Mouse (Mus musculus): ENCODE data around the gene Lrrc28. TPM values are rescaled to one million over a fixed set of nuclear protein-coding genes. Genes with fewer than 3 reads are reported as not detected.
"Not testable (repeated sequence)": the region's sequence is repeated elsewhere in the genome, so short reads cannot be mapped to it uniquely, and the experiment has no call there.

Lrrc28 gene
- polyA plus RNA-seq, 1 experiment from 2014 or later, result 28.5 TPM

DNA sequence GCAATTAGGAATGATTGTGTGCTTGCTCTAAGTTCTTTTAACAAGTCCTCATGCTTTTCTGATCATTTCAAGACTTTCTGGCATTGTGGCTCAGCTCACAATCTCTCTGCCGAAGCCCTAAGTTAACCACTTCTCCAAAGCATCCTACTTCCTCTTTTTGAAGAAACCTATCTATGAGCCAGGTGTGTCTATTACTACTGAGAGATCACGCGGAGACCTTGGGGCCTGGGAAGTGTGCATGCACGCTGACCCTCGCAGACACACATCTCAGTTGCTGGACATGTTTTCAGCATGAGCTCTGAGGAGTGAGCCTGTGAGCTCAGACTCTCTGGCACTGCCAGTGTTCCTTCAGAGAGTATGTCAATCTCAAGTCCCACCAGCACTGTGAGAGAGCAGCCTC lies 98.8 kb downstream of the Lrrc28 start:
- Histone ChIP-seq H3K36me3 (replicated peaks) (no peaks in the 10 kb centered on the region), H3K27ac (no peak overlapping the region), H3K9ac (no peak overlapping the region), H3K4me3 (no peak overlapping the region), H3K4me2 (no peak overlapping the region), H3K27me3 (replicated peaks) (no peaks in the 10 kb centered on the region), H3K9me3 (no peaks in the 10 kb centered on the region), H3K4me1 (0 out of 2 replicates have a peak, but pooled peaks cover 7% of the 10 kb centered on the region)
- ATAC-seq (replicated peaks), result no peak
- WGBS, result 90% methylated on average over 5 of the region's 5 CpGs

DNA sequence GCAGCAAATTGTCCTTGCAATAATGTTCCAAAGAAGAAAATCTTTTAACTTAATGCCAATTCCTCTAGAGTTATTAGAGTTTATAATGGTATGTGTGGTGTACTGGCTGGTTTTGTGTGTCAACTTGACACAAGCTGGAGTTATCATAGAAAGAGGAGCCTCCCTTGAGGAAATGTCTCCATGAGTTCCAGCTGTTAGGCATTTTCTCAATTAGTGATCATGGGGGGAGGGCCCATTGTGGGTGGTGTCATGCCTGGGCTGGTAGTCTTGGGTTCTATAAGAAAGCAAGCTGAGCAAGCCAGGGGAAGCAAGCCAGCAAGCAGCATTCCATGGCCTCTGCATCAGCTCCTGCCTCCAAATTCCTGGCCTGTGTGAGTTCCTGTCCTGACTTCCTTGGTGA lies 100.5 kb downstream of the Lrrc28 start:
- H3K4me1 ChIP-seq, result 0 out of 2 replicates have a peak, but pooled peaks cover 7% of the 10 kb centered on the region
- H3K27me3 ChIP-seq (replicated peaks), result no peaks in the 10 kb centered on the region
- no peaks in the 10 kb centered on the region for H3K36me3 ChIP-seq (replicated peaks)
- no peaks in the 10 kb centered on the region for H3K9me3 ChIP-seq
- H3K4me2 ChIP-seq, result no peak overlapping the region
- no peak overlapping the region for H3K4me3 ChIP-seq
- H3K27ac ChIP-seq, result no peak overlapping the region
- no peak for ATAC-seq (replicated peaks)
- H3K9ac ChIP-seq, result no peak overlapping the region

GRCm38 (mm10) chr7:67543641-67544040 lies 101.4 kb downstream of the Lrrc28 start:
- Histone ChIP-seq H3K27me3 (replicated peaks) (no peaks in the 10 kb centered on the region), H3K27ac (no peak overlapping the region), H3K4me2 (no peak overlapping the region), H3K9ac (no peak overlapping the region), H3K36me3 (replicated peaks) (no peaks in the 10 kb centered on the region), H3K4me1 (0 out of 2 replicates have a peak, but pooled peaks cover under 1% of the 10 kb centered on the region), H3K4me3 (no peak overlapping the region), H3K9me3 (no peaks in the 10 kb centered on the region)
- no peak for ATAC-seq (replicated peaks)
- 61% methylated on average over 6 of the region's 6 CpGs for WGBS

DNA sequence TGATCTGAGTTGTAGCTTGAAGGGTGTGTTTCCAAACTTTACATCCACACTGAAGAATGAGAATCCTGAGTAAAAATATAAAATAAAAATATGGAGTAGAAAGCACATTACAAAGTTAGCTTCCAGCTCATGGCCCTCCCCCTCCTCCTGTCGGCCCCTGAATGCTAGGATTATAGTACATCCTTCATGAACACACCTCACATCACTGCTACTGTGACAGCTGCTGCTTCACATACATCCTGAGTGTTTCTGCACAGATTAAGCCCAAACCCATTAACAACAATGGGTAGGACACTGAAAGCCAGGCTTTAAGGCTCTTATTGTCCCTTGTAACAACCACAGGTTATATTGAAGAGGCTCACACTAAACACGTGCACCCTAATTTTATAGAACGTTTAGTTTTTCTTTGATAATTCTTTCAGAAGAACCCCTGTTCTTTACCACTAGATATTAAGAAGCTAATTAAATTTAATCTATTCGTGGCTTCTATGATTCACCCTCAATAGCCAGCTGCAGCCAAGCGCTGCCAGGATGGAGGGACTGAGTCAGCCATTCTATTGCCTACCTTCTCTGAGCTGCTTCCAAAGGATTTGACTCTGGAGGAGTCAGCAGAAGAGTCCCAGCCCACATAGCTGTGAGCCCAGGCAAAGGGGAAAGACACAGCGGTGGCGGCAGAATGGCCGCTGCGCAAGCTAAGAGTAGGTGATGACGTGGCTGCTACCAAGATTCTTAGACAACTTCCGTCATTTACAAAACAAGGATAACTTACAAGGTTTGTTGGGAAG lies 108.3 kb downstream of the Lrrc28 start:
- H3K36me3 ChIP-seq (replicated peaks), result no peaks in the 10 kb centered on the region
- no peak overlapping the region for H3K27ac ChIP-seq
- ATAC-seq (replicated peaks), result no peak
- no peaks in the 10 kb centered on the region for H3K9me3 ChIP-seq
- WGBS, result 79% methylated on average over 11 of the region's 11 CpGs
- H3K4me3 ChIP-seq, result no peak overlapping the region
- no peak overlapping the region for H3K4me2 ChIP-seq
- H3K4me1 ChIP-seq, result no peaks in the 10 kb centered on the region
- no peak overlapping the region for H3K9ac ChIP-seq
- H3K27me3 ChIP-seq (replicated peaks), result no peaks in the 10 kb centered on the region

DNA sequence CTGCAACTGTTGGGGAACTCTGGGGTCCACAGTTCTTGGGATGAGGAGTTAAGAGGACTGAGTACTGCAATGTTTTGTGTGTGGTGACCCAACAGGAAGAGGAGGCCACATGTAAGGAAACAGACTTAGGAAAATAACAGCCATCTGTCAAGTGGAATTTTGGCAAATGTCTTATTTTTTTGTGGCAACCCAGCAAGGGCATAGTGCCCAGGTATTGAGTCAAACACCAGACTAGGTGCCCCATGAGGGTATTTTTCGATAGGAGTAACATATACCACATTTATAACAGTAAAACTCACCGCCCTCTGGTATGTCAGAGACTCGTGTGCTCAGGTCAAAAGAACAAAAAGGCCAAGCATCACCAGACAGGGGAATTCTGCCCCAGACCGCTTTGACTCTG lies 109.1 kb downstream of the Lrrc28 start:
- WGBS, result 83% methylated on average over 4 of the region's 4 CpGs
- Histone ChIP-seq H3K27ac (no peak overlapping the region), H3K4me1 (no peaks in the 10 kb centered on the region), H3K4me3 (no peak overlapping the region), H3K36me3 (replicated peaks) (no peaks in the 10 kb centered on the region), H3K4me2 (no peak overlapping the region), H3K9ac (no peak overlapping the region), H3K27me3 (replicated peaks) (no peaks in the 10 kb centered on the region), H3K9me3 (no peaks in the 10 kb centered on the region)
- no peak for ATAC-seq (replicated peaks)

- Histone ChIP-seq H3K9ac (no peak overlapping the region), H3K36me3 (replicated peaks) (no peaks in the 10 kb centered on the region), H3K9me3 (no peaks in the 10 kb centered on the region), H3K27me3 (replicated peaks) (no peaks in the 10 kb centered on the region), H3K4me3 (no peak overlapping the region), H3K27ac (no peak overlapping the region), H3K4me1 (peaks cover 6% of the 10 kb centered on the region), H3K4me2 (no peak overlapping the region)
- no peak for ATAC-seq (replicated peaks)
- WGBS, result 46% methylated on average over 2 of the region's 2 CpGs
These were observed 114.1 kb downstream of the Lrrc28 start for GRCm38 (mm10) chr7:67530981-67531380.

DNA sequence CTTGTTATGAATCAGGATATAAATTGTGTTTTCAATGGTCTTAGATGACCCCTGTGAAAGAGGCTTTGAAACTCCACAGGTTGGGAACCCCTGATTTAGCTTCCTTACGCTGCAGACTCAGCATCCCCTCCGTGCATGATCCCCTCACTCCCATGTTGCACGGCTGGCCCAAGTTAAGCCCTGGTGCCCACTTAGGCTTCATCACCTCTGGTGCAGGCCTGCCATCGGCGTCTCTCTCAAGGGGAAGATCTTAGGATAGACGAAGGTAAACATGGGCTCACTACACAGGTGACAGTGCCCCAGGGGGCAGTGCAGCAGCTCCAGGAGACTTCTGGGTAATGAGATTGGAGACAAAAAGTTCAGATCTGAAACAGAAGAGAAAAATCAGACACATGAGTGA lies 115.7 kb downstream of the Lrrc28 start:
- Histone ChIP-seq H3K9ac (no peak overlapping the region), H3K36me3 (replicated peaks) (no peaks in the 10 kb centered on the region), H3K4me3 (no peak overlapping the region), H3K27ac (no peak overlapping the region), H3K4me1 (peaks cover 6% of the 10 kb centered on the region), H3K4me2 (no peak overlapping the region), H3K9me3 (no peaks in the 10 kb centered on the region), H3K27me3 (replicated peaks) (no peaks in the 10 kb centered on the region)
- 80% methylated on average over 6 of the region's 6 CpGs for WGBS
- no peak for ATAC-seq (replicated peaks)

DNA sequence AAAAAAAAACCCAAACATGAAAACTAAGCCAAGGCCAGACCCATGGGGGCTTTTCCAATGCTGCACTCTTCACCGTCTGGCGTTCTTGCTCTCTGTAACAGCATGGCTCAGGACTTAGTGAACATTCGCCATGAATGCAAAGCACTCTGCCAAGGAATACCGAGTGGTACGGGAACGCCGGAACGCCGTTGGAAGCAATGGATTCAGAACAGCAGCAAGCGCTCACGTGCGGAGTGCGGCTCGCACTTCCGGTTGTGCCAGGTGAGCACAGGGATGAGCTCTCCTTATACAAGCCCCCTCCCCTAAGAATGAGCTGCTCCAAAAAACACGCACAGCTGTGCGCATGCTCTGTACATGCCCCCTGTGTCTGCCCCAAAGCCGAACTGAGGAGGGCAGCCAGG lies 116.2 kb downstream of the Lrrc28 start:
- WGBS, result 85% methylated on average over 18 of the region's 18 CpGs
- H3K27me3 ChIP-seq (replicated peaks), result no peaks in the 10 kb centered on the region
- ATAC-seq (replicated peaks), result no peak
- no peak overlapping the region for H3K9ac ChIP-seq
- H3K4me1 ChIP-seq, result peaks cover 6% of the 10 kb centered on the region
- no peak overlapping the region for H3K4me3 ChIP-seq
- H3K36me3 ChIP-seq (replicated peaks), result no peaks in the 10 kb centered on the region
- H3K9me3 ChIP-seq, result no peaks in the 10 kb centered on the region
- H3K27ac ChIP-seq, result no peak overlapping the region
- H3K4me2 ChIP-seq, result no peak overlapping the region

DNA sequence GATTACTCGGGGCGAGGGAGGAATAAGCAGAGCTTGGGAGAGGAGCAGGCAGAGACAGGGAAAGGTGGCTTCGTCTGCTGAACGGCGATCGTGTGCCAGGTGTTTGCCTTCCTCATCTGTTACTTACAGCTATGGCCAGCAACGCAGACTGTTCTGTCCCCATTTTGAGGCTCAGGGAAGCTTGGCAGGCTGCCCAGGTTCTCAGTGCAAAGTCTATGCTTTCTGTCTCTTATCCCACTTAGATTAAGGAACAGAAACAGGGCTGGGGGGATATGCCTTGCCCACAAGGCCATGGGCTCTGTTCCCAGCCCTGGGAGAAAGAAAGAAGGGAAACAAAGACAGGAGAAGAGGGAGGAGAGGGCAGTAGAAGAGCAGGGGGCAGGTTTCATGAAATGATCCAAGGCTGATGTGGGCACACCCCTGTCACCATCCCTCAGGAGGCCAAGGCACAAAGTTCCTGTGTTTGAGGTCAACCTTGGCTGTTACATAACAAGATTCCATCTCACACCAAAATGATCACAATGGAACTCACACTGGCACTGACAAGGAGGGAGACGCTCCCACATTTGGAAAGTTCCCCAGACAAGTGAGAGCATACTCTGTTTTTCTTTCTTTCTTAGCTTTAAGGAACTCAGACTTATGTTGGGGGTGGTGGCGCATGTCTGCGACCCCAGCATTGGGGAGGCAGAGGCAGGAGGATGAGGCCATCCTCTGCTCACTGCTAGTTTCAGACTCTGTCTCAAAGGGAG lies 116.8 kb downstream of the Lrrc28 start:
- no peak overlapping the region for H3K9ac ChIP-seq
- peaks cover 8% of the 10 kb centered on the region for H3K4me1 ChIP-seq
- no peak overlapping the region for H3K4me3 ChIP-seq
- H3K27ac ChIP-seq, result no peak overlapping the region
- H3K9me3 ChIP-seq, result no peaks in the 10 kb centered on the region
- 69% methylated on average over 10 of the region's 10 CpGs for WGBS
- H3K4me2 ChIP-seq, result no peak overlapping the region
- H3K36me3 ChIP-seq (replicated peaks), result no peaks in the 10 kb centered on the region
- H3K27me3 ChIP-seq (replicated peaks), result no peaks in the 10 kb centered on the region
- ATAC-seq (replicated peaks), result no peak; the same call in 1 of the 2 replicates

DNA sequence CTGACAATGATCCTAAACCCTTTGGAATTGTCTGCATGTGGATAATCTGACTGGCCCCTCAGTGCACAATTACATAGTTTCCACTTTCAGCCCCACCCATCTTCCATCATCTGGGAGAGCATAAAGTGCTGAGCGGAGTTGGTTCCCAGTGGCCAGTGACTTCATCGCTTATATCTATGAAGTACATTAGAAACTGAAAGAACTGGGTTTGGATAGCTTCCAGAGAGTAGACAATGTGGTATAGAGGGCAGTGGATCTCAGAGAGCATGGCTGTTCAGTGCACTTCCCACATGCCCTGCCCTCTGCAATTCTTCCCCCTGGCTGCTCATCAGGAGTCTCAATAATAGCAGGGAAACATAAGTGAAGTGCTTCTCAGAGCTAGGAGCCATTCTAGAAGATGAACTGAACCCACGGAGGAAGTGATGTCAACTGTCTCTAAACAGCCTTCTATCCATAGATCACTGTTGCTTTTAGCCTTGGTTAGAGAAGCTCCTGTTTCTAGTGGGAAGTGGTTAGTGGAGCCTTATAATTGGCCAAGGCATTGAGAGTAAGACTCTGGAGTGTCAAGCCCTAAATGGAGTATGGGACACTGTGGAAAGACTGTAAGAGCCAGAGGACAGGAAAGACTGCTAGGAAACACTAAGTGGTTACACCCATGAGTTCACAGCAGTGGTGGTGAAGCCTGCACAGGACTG lies 119.0 kb downstream of the Lrrc28 start:
- Histone ChIP-seq H3K27ac (no peak overlapping the region), H3K9ac (no peak overlapping the region), H3K36me3 (replicated peaks) (no peaks in the 10 kb centered on the region), H3K27me3 (replicated peaks) (no peaks in the 10 kb centered on the region), H3K4me2 (no peak overlapping the region), H3K4me3 (no peak overlapping the region), H3K9me3 (no peaks in the 10 kb centered on the region), H3K4me1 (peaks cover 9% of the 10 kb centered on the region)
- WGBS, result 93% methylated on average over 3 of the region's 3 CpGs
- no peak for ATAC-seq (replicated peaks)

DNA sequence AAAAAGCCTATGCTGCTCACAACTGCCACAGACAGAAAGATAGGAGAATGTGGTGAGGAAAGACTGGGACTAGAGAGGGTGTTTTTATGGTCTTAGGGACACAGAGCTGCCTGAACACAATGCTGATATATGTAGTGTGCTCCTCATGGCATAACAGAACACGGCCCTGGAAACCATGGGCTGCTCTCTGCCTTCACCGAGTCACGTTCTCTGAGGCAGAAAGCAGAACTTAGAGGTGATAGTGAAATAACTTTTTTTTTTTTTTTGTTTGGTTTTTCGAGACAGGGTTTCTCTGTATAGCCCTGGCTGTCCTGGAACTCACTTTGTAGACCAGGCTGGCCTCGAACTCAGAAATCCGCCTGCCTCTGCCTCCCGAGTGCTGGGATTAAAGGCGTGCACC lies 121.0 kb downstream of the Lrrc28 start:
- 87% methylated on average over 8 of the region's 8 CpGs for WGBS
- not testable (repeated sequence) for ATAC-seq (replicated peaks); H3K36me3 ChIP-seq (replicated peaks); H3K4me2 ChIP-seq; H3K4me1 ChIP-seq; H3K4me3 ChIP-seq; H3K9me3 ChIP-seq; H3K9ac ChIP-seq; H3K27me3 ChIP-seq (replicated peaks); H3K27ac ChIP-seq

- no peaks in the 10 kb centered on the region for H3K27me3 ChIP-seq (replicated peaks)
- WGBS, result 27% methylated on average over 7 of the region's 7 CpGs
- H3K36me3 ChIP-seq (replicated peaks), result no peaks in the 10 kb centered on the region
- H3K27ac ChIP-seq, result no peak overlapping the region
- H3K4me3 ChIP-seq, result no peak overlapping the region
- no peaks in the 10 kb centered on the region for H3K9me3 ChIP-seq
- peaks cover 8% of the 10 kb centered on the region for H3K4me1 ChIP-seq
- no peak overlapping the region for H3K9ac ChIP-seq
- no peak for ATAC-seq (replicated peaks)
- H3K4me2 ChIP-seq, result no peak overlapping the region
These were observed 121.7 kb downstream of the Lrrc28 start for GRCm38 (mm10) chr7:67523400-67523799.
